ENCODE assay signal across 14 mouse cellular contexts in the genomic region with DNA sequence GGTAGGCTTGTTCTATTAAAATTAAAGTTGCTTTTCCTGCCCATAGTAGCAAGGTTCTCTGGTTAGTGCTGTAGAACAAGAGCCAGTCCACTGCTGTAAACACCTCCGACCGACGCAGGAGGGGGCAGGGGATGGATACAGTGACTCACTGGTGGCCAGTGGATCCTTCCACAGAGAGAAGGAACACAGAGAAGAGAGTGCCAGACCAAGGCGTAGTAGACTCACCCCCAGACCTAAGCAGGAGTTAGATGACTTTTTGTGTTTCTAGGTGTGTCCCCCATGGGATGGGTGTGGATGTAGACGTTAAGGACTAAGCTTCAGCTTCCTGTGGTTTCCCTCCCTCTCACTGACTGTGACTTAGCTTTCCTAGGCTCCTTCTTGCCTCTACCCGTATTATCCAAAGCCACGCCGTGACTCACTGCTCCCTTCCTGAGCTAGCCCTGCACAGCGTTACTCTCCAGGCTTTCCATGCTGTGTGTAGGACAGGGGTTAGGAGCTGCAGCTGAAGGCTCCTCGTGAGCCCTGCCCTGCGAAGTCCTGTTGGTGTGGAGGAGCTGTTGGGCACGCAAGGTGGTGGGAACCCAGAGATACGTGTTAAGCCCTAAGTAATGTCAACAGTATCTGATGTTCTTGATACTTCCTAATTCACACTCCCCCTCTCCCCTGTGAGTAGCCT. TPM values are rescaled to one million over a fixed set of nuclear protein-coding genes. Genes with fewer than 3 reads are reported as not detected.
DNase-seq lines count a peak whose midpoint lies in the region; ATAC-seq and TF ChIP-seq lines count a peak whose summit lies in the region.
"Had no signal": no experiment of that assay in that cellular context is flagged by ENCODE, and none has a peak within 500 bp of the region (broad histone marks: within the 10 kb centered on the region; RNA-seq: fewer than 3 reads in every experiment).

No protein-coding gene starts in this region.

- H3K79me2 ChIP-seq in MEL (ENCODE audit: control insufficient read depth, insufficient read depth, low read length, poor library complexity): peaks cover 25% of the 10 kb centered on the region

- ATAC-seq in forebrain, embryonic 12.5 days (ENCODE audit: low FRiP score): no peak
- no peak for ATAC-seq in forebrain, embryonic 15.5 days (replicated peaks)
- 0 out of 2 replicates have a peak, but pooled peaks have one; percentile 18 for ATAC-seq in kidney, embryonic 15.5 days (replicated peaks; ENCODE audit: low FRiP score)
- peak; percentile 44 for ATAC-seq in liver, embryonic 12.5 days
- ATAC-seq: midbrain, embryonic 16.5 days had no signal

- TF ChIP-seq EP300 in MEL (IDR thresholded peaks at IDR 0.05; ENCODE audit: low read depth in 1 of 2, low read length in 2 of 2): peak in 1 of 2 experiments; percentile 43; a peak in 2 of 4 replicates

- H3K27ac ChIP-seq in forebrain, embryonic 12.5 days: 0 out of 2 replicates have a peak overlapping the region, but pooled peaks have one; percentile 31
- H3K27ac ChIP-seq in forebrain, embryonic 15.5 days (replicated peaks): no peak overlapping the region
- no peak overlapping the region for H3K27ac ChIP-seq in kidney, embryonic 15.5 days
- no peak overlapping the region for H3K27ac ChIP-seq in kidney, adult 2 months (ENCODE audit: insufficient read depth, low read depth, low read length)
- peak overlapping the region; percentile 75 for H3K27ac ChIP-seq in MEL (ENCODE audit: control insufficient read depth, low read depth, low read length)
- H3K27ac ChIP-seq in liver, embryonic 12.5 days: 0 out of 2 replicates have a peak overlapping the region, but pooled peaks have one; percentile 2
- H3K27ac ChIP-seq in cerebellum, adult 2 months (ENCODE audit: insufficient read depth, low read length): no peak overlapping the region
- H3K27ac ChIP-seq: liver, embryonic 14.5 days had no signal

- WGBS in forebrain, embryonic 12.5 days: 82% methylated on average over 13 of the region's 13 CpGs
- WGBS in forebrain, embryonic 15.5 days: 83% methylated on average over 13 of the region's 13 CpGs
- WGBS in kidney, embryonic 15.5 days: 56% methylated on average over 13 of the region's 13 CpGs
- WGBS in kidney, adult 2 months: 79% methylated on average over 13 of the region's 13 CpGs
- WGBS in liver, embryonic 12.5 days (ENCODE audit: insufficient replicate concordance): 39% methylated on average over 13 of the region's 13 CpGs
- WGBS in cerebellum, adult 2 months: 80% methylated on average over 13 of the region's 13 CpGs

- no peak for TF ChIP-seq CTCF in kidney, adult 2 months (conservative IDR thresholded peaks at IDR 0.05; ENCODE audit: insufficient read depth, insufficient read length, low read depth, low read length)
- no peak for TF ChIP-seq CTCF in MEL (IDR thresholded peaks at IDR 0.05 in 2 of 3, conservative IDR thresholded peaks at IDR 0.05 in 1 of 3; ENCODE audit: control insufficient read depth in 1 of 3, insufficient read depth in 1 of 3, low read depth in 2 of 3, low read length in 3 of 3, poor library complexity in 1 of 3, severe bottlenecking in 1 of 3)
- TF ChIP-seq CTCF in cerebellum, adult 2 months (IDR thresholded peaks at IDR 0.05; ENCODE audit: borderline replicate concordance, insufficient read depth, low read depth, low read length): no peak

- no peaks in the 10 kb centered on the region for H3K36me3 ChIP-seq in forebrain, embryonic 12.5 days (replicated peaks)
- no peaks in the 10 kb centered on the region for H3K36me3 ChIP-seq in forebrain, embryonic 15.5 days
- H3K36me3 ChIP-seq in kidney, embryonic 15.5 days: no peaks in the 10 kb centered on the region
- no peaks in the 10 kb centered on the region for H3K36me3 ChIP-seq in kidney, adult 2 months (ENCODE audit: control insufficient read depth, insufficient read depth, low read length)
- H3K36me3 ChIP-seq in MEL (ENCODE audit: control insufficient read depth in 1 of 2, insufficient read depth in 2 of 2, low read length in 2 of 2): peaks cover 0 to 31% of the 10 kb centered on the region in 2 experiments; a peak in 2 of 4 replicates
- H3K36me3 ChIP-seq in liver, embryonic 12.5 days: peaks cover 14% of the 10 kb centered on the region

- no peak overlapping the region for H3K4me2 ChIP-seq in forebrain, embryonic 12.5 days
- H3K4me2 ChIP-seq in forebrain, embryonic 15.5 days (replicated peaks): no peak overlapping the region
- no peak overlapping the region for H3K4me2 ChIP-seq in kidney, embryonic 15.5 days
- H3K4me2 ChIP-seq in liver, embryonic 12.5 days: no peak overlapping the region

- no peaks in the 10 kb centered on the region for H3K9me3 ChIP-seq in forebrain, embryonic 12.5 days
- no peaks in the 10 kb centered on the region for H3K9me3 ChIP-seq in forebrain, embryonic 15.5 days
- no peaks in the 10 kb centered on the region for H3K9me3 ChIP-seq in kidney, embryonic 15.5 days (replicated peaks)
- H3K9me3 ChIP-seq in MEL (replicated peaks; ENCODE audit: insufficient read depth, low read length): no peaks in the 10 kb centered on the region
- no peaks in the 10 kb centered on the region for H3K9me3 ChIP-seq in liver, embryonic 12.5 days (replicated peaks)

- peaks cover 50% of the 10 kb centered on the region for H3K4me1 ChIP-seq in forebrain, embryonic 12.5 days
- H3K4me1 ChIP-seq in forebrain, embryonic 15.5 days: peaks cover 49% of the 10 kb centered on the region
- peaks cover 45% of the 10 kb centered on the region for H3K4me1 ChIP-seq in kidney, embryonic 15.5 days
- H3K4me1 ChIP-seq in kidney, adult 2 months (ENCODE audit: control insufficient read depth, insufficient read depth, low read length): peaks cover 17% of the 10 kb centered on the region
- peaks cover 9 to 31% of the 10 kb centered on the region in 2 experiments for H3K4me1 ChIP-seq in MEL (ENCODE audit: control insufficient read depth in 1 of 2, insufficient read depth in 2 of 2, low read length in 2 of 2)
- peaks cover 63% of the 10 kb centered on the region for H3K4me1 ChIP-seq in liver, embryonic 12.5 days
- H3K4me1 ChIP-seq in cerebellum, adult 2 months (ENCODE audit: control insufficient read depth, insufficient read depth, low read length): peaks cover 32% of the 10 kb centered on the region

- H3K9ac ChIP-seq in forebrain, embryonic 12.5 days: no peak overlapping the region
- H3K9ac ChIP-seq in forebrain, embryonic 15.5 days (replicated peaks): no peak overlapping the region
- no peak overlapping the region for H3K9ac ChIP-seq in kidney, embryonic 15.5 days
- H3K9ac ChIP-seq in MEL (ENCODE audit: control insufficient read depth, low read depth, low read length, poor library complexity, severe bottlenecking): peak overlapping the region; percentile 34
- H3K9ac ChIP-seq in liver, embryonic 12.5 days: no peak overlapping the region
- H3K9ac ChIP-seq: liver, embryonic 14.5 days had no signal

- TF ChIP-seq POLR2A in kidney, adult 2 months (IDR thresholded peaks at IDR 0.05; ENCODE audit: low read depth, low read length): no peak
- no peak for TF ChIP-seq POLR2A in MEL (IDR thresholded peaks at IDR 0.05; ENCODE audit: control insufficient read depth in 1 of 2, insufficient read depth in 1 of 2, low read depth in 1 of 2, low read length in 2 of 2, poor library complexity in 1 of 2)
- no peak for TF ChIP-seq POLR2A in cerebellum, adult 2 months (IDR thresholded peaks at IDR 0.05; ENCODE audit: borderline replicate concordance, insufficient read depth, low read length)

- H3K27me3 ChIP-seq in forebrain, embryonic 12.5 days: peaks cover 6% of the 10 kb centered on the region; the same call in 1 of the 2 replicates
- no peaks in the 10 kb centered on the region for H3K27me3 ChIP-seq in forebrain, embryonic 15.5 days
- H3K27me3 ChIP-seq in kidney, embryonic 15.5 days: no peaks in the 10 kb centered on the region
- no peaks in the 10 kb centered on the region for H3K27me3 ChIP-seq in kidney, adult 2 months (replicated peaks; ENCODE audit: control insufficient read depth, insufficient read depth, low read length)
- H3K27me3 ChIP-seq in MEL (ENCODE audit: control insufficient read depth in 1 of 2, insufficient read depth in 2 of 2, low read length in 2 of 2): no peaks in the 10 kb centered on the region
- no peaks in the 10 kb centered on the region for H3K27me3 ChIP-seq in liver, embryonic 12.5 days (replicated peaks)
- H3K27me3 ChIP-seq in cerebellum, adult 2 months (ENCODE audit: control insufficient read depth, insufficient read depth, low read length): no peaks in the 10 kb centered on the region

- no peak overlapping the region for H3K4me3 ChIP-seq in forebrain, embryonic 12.5 days (replicated peaks)
- H3K4me3 ChIP-seq in forebrain, embryonic 15.5 days: no peak overlapping the region
- no peak overlapping the region for H3K4me3 ChIP-seq in kidney, embryonic 15.5 days (replicated peaks)
- H3K4me3 ChIP-seq in kidney, adult 2 months (ENCODE audit: insufficient read depth, low read depth, low read length): no peak overlapping the region
- no peak overlapping the region for H3K4me3 ChIP-seq in MEL (ENCODE audit: control insufficient read depth in 1 of 2, insufficient read depth in 1 of 2, low read depth in 2 of 2, low read length in 2 of 2)
- no peak overlapping the region for H3K4me3 ChIP-seq in liver, embryonic 12.5 days
- H3K4me3 ChIP-seq in cerebellum, adult 2 months (replicated peaks; ENCODE audit: insufficient read depth, low read depth, low read length): no peak overlapping the region
- H3K4me3 ChIP-seq: erythroblast, embryonic 14.5 days had no signal

- TF ChIP-seq RAD21 in MEL (IDR thresholded peaks at IDR 0.05; ENCODE audit: low read depth, low read length): no peak

- DNase-seq in kidney, adult 2 months: no peak
- DNase-seq in MEL (ENCODE audit: low read depth, low spot score): peak; percentile 75
- no peak for DNase-seq in cerebellum, adult 2 months
- DNase-seq in right cerebral cortex, postnatal 36 days (ENCODE audit: low spot score in 2 of 2): no peak
- DNase-seq: B cell, adult 2 months; kidney, adult 8-10 months; thymus, postnatal 4 days had no signal

TF ChIP-seq in MEL, 35 proteins besides CTCF, POLR2A, EP300 and RAD21 (continues in another document):
- TF ChIP-seq SIN3A (IDR thresholded peaks at IDR 0.05; ENCODE audit: low read length) (peak; percentile 35), CHD2 (IDR thresholded peaks at IDR 0.05; ENCODE audit: low read length) (no peak), TAL1 (IDR thresholded peaks at IDR 0.05; ENCODE audit: low read length) (peak; percentile 58), TCF12 (IDR thresholded peaks at IDR 0.05; ENCODE audit: low read depth, low read length) (peak; percentile 32; the same call in 1 of the 2 replicates)

RNA-seq across cellular contexts. Expression of a gene that starts 52.6 kb away (rescaled TPM):
- polyA plus RNA-seq in forebrain, embryonic 12.5 days (2016; fragmentation: Nextera tagmentation; extraction: Ambion mirVana): 17.7 and 19.1 TPM in 2 replicates
- polyA plus RNA-seq in forebrain, embryonic 15.5 days (2015; fragmentation: Nextera tagmentation; extraction: Ambion mirVana): 23.7 and 23.9 TPM in 2 replicates
- polyA plus RNA-seq in kidney, embryonic 15.5 days (2015; fragmentation: Nextera tagmentation; extraction: Ambion mirVana): 8.5 and 10.2 TPM in 2 replicates
- polyA plus RNA-seq in kidney, adult 2 months (2012; rRNA removed): 10.7 and 11.3 TPM in 2 replicates
- 13.4 and 13.8 TPM in 2 replicates for total RNA-seq in MEL (2012; rRNA removed)
- polyA plus RNA-seq in MEL (2012; ENCODE audit: insufficient read depth in 1 of 2, insufficient read length in 2 of 2, low read depth in 1 of 2, low replicate concordance in 2 of 2, missing spikeins in 1 of 2): 10 to 100 TPM in 1 of 2 experiments, not detected in 1; 16.1 TPM
- 13.0 and 13.8 TPM in 2 replicates for polyA plus RNA-seq in liver, embryonic 12.5 days (2016; fragmentation: Nextera tagmentation; extraction: Ambion mirVana)
- polyA plus RNA-seq in cerebellum, adult 2 months (2012; rRNA removed): 22.7 and 23.0 TPM in 2 replicates

Comparison
In these comparisons a context has a peak if more than half of its experiments do, and no peak if none do; other contexts are left out.
1. H3K27ac ChIP-seq: peak in forebrain, embryonic 12.5 days (single experiment), MEL (single experiment) and liver, embryonic 12.5 days (single experiment); none in forebrain, embryonic 15.5 days (single experiment), kidney, embryonic 15.5 days (single experiment), kidney, adult 2 months (single experiment) and cerebellum, adult 2 months (single experiment).
2. ATAC-seq: peak in kidney, embryonic 15.5 days (single experiment) and liver, embryonic 12.5 days (single experiment); none in forebrain, embryonic 12.5 days (single experiment) and forebrain, embryonic 15.5 days (single experiment).